In genomic region chr14:25660661-25661060, GRCm38 (mm10) we compare ENCODE assay signal across 8 mouse cellular contexts. TPM values are rescaled to one million over a fixed set of nuclear protein-coding genes. Genes with fewer than 3 reads are reported as not detected.
A peak's percentile ranks its signal among the peaks of the same experiment; 100 is the strongest.
DNase-seq lines count a peak whose midpoint lies in the region; ATAC-seq and TF ChIP-seq lines count a peak whose summit lies in the region.

No protein-coding gene starts in this region.

- DNase-seq in left cerebral cortex, adult 2 months (ENCODE audit: extremely low spot score in 1 of 2, low spot score in 2 of 2), result peak in 1 of 2 experiments; percentile 35
- no peak for DNase-seq in left cerebral cortex, adult 11 months (ENCODE audit: low spot score)
- peak; percentile 60 for DNase-seq in ZHBTc4 (ENCODE audit: low read depth, low spot score)
- DNase-seq in cerebellum, adult 9-11 months, result peak; percentile 72
- no peak for DNase-seq in liver, embryonic 13.5 days
- DNase-seq in yolk sac, embryonic 10.5 days (ENCODE audit: low spot score), result no peak
- no peak for DNase-seq in kidney, adult 18-20 months
- DNase-seq in forebrain, embryonic 11.5 days (ENCODE audit: low spot score), result no peak

- no peak overlapping the region for H3K9ac ChIP-seq in liver, embryonic 13.5 days
- no peak overlapping the region for H3K9ac ChIP-seq in forebrain, embryonic 11.5 days (ENCODE audit: low read length)

- peaks cover 9% of the 10 kb centered on the region; the same call in 1 of the 2 replicates for H3K4me1 ChIP-seq in liver, embryonic 13.5 days (replicated peaks)
- no peaks in the 10 kb centered on the region for H3K4me1 ChIP-seq in forebrain, embryonic 11.5 days (replicated peaks; ENCODE audit: control insufficient read depth, insufficient read depth, low read length)

- peak overlapping the region; percentile 30; the same call in 1 of the 2 replicates for H3K27ac ChIP-seq in left cerebral cortex, adult 2 months
- H3K27ac ChIP-seq in liver, embryonic 13.5 days, result no peak overlapping the region
- H3K27ac ChIP-seq in forebrain, embryonic 11.5 days (ENCODE audit: low read depth, low read length), result no peak overlapping the region

- intact Hi-C loops in left cerebral cortex, adult 2 months (cut with DNase I), result no loop called here

- H3K4me3 ChIP-seq in left cerebral cortex, adult 2 months, result no peak overlapping the region
- H3K4me3 ChIP-seq in liver, embryonic 13.5 days (replicated peaks), result no peak overlapping the region
- H3K4me3 ChIP-seq in forebrain, embryonic 11.5 days (ENCODE audit: low read depth, low read length), result no peak overlapping the region

- H3K36me3 ChIP-seq in liver, embryonic 13.5 days, result peaks cover 89% of the 10 kb centered on the region
- peaks cover 50% of the 10 kb centered on the region for H3K36me3 ChIP-seq in forebrain, embryonic 11.5 days (ENCODE audit: control insufficient read depth, insufficient read depth, low read length)

- no peaks in the 10 kb centered on the region for H3K9me3 ChIP-seq in liver, embryonic 13.5 days (replicated peaks)
- H3K9me3 ChIP-seq in forebrain, embryonic 11.5 days (ENCODE audit: control insufficient read depth, low read length), result no peaks in the 10 kb centered on the region

- ATAC-seq in liver, embryonic 13.5 days (ENCODE audit: low read depth), result peak; percentile 37; the same call in 1 of the 2 replicates
- ATAC-seq in forebrain, embryonic 11.5 days (replicated peaks; ENCODE audit: low FRiP score), result no peak

- TF ChIP-seq CTCF in left cerebral cortex, adult 2 months (IDR thresholded peaks at IDR 0.05), result peak; percentile 44

- 67% methylated on average over 11 of the region's 11 CpGs for WGBS in liver, embryonic 13.5 days (ENCODE audit: insufficient replicate concordance)
- 75% methylated on average over 11 of the region's 11 CpGs for WGBS in forebrain, embryonic 11.5 days

- H3K4me2 ChIP-seq in liver, embryonic 13.5 days, result no peak overlapping the region
- H3K4me2 ChIP-seq in forebrain, embryonic 11.5 days (ENCODE audit: low read depth, low read length, severe bottlenecking), result no peak overlapping the region

- no peaks in the 10 kb centered on the region for H3K27me3 ChIP-seq in liver, embryonic 13.5 days
- H3K27me3 ChIP-seq in forebrain, embryonic 11.5 days (ENCODE audit: control insufficient read depth, insufficient read depth, low read length), result no peaks in the 10 kb centered on the region

RNA-seq across cellular contexts. Expression of gene Ppif, which starts 33.3 kb away (rescaled TPM):
- total RNA-seq in left cerebral cortex, adult 2 months (2021), result 10 to 100 TPM; 24.0 to 24.3 TPM
- polyA plus RNA-seq in liver, embryonic 13.5 days (2015; fragmentation: Nextera tagmentation; extraction: Ambion mirVana), result 37.8 and 52.3 TPM in 2 replicates
- polyA plus RNA-seq in forebrain, embryonic 11.5 days (2014; fragmentation: Nextera tagmentation; extraction: Ambion mirVana), result 34.8 and 38.4 TPM in 2 replicates

Comparison
In these comparisons a context has a peak if more than half of its experiments do, and no peak if none do; other contexts are left out.
1. DNase-seq: peak in ZHBTc4 (single experiment) and cerebellum, adult 9-11 months (single experiment); none in left cerebral cortex, adult 11 months (single experiment), liver, embryonic 13.5 days (single experiment), yolk sac, embryonic 10.5 days (single experiment), kidney, adult 18-20 months (single experiment) and forebrain, embryonic 11.5 days (single experiment).